Mouse (Mus musculus) embryonic facial prominence, embryonic 14.5 days (tissue): Measurements from ENCODE around the gene Smoc2. TPM values are rescaled to one million over a fixed set of nuclear protein-coding genes. Genes with fewer than 3 reads are reported as not detected.

Experiments used
- ATAC-seq: fragments of 200-750 bp; cut with Nextera tagmentation; 2 replicates; pipeline ENCODE4 v1.8.0; 2017; ENCODE audit warnings: low read depth, moderate number of reproducible peaks, moderate TSS enrichment
- DNase-seq: peaks from one replicate; pipeline ENCODE4 v3.0.0-alpha.2; 2015; ENCODE audit warnings: low spot score
- H3K27ac ChIP-seq: fragments of 300-500 bp; sonication (generic); replicated peaks from 2 replicates; pipeline ENCODE4 v1.5.1; 2014; ENCODE audit warnings: low read depth, mild to moderate bottlenecking, low read length, moderate library complexity
- H3K27me3 ChIP-seq: fragments of 300-500 bp; sonication (generic); replicated peaks from 2 replicates; pipeline ENCODE4 v1.6.1; 2014; ENCODE audit warnings: low read length; ENCODE audit not compliant: control insufficient read depth, insufficient read depth
- H3K36me3 ChIP-seq: fragments of 300-500 bp; sonication (generic); 2 replicates; pipeline ENCODE4 v1.6.1; 2014; ENCODE audit warnings: low read length, mixed read lengths; ENCODE audit not compliant: control insufficient read depth, insufficient read depth
- H3K4me1 ChIP-seq: fragments of 300-500 bp; sonication (generic); 2 replicates; pipeline ENCODE4 v1.6.1; 2014; ENCODE audit warnings: antibody characterized with exemption, low read length; ENCODE audit not compliant: control insufficient read depth, insufficient read depth
- H3K4me2 ChIP-seq: fragments of 300-500 bp; sonication (generic); 2 replicates; pipeline ENCODE4 v1.6.1; 2014; ENCODE audit warnings: low read depth, mild to moderate bottlenecking, low read length, moderate library complexity, mixed read lengths
- H3K4me3 ChIP-seq: fragments of 300-500 bp; sonication (generic); 2 replicates; pipeline ENCODE4 v1.5.1; 2014; ENCODE audit warnings: low read depth, mild to moderate bottlenecking, low read length
- H3K9ac ChIP-seq: fragments of 300-500 bp; sonication (generic); 2 replicates; pipeline ENCODE4 v1.6.1; 2014; ENCODE audit warnings: low read depth, mild to moderate bottlenecking, low read length, moderate library complexity, mixed read lengths
- H3K9me3 ChIP-seq: fragments of 300-500 bp; sonication (generic); 2 replicates; pipeline ENCODE4 v1.6.1; 2016; ENCODE audit warnings: low read length; ENCODE audit not compliant: control insufficient read depth
- WGBS: fragments of 180-500 bp; shearing (Covaris S2); extraction: QIAGEN DNeasy Blood & Tissue Kit; methylation state at CpG from one replicate; pipeline ENCODE4 v1.1.7; 2014; 5-methylcytosine and 5-hydroxymethylcytosine counted together
- polyA plus RNA-seq: library from polyadenylated mRNA; unstranded; fragments of >200 nt; fragmentation: Nextera tagmentation; extraction: Ambion mirVana; gene quantifications from 2 replicates; pipeline ENCODE4 v1.2.1, GENCODE M21; 2014

The Smoc2 gene
- polyA plus RNA-seq, 1 experiment from 2014 or later, result 207 TPM

DNA sequence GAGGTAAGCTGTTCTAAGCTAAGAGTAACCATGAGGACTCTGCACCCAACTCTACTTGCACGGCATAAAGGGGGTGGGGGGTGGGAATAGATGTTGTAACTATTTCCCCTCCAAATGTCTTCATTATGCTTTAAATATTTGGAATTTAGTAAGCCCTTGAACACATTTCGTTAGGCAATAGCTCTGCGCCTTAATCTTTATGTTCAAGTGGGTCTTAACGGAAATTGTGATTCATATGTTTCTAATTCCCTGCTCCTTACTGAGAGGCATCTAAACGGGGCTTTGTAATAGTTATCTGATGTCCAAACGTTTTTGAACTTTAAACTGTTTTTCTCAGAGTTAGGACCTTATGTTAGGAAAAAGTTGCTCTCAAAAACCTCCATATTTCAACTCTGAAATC is 147.2 kb downstream of the Smoc2 start:
- Histone ChIP-seq H3K4me1 (peaks cover 20% of the 10 kb centered on the region; the same call in 1 of the 2 replicates), H3K9me3 (no peaks in the 10 kb centered on the region), H3K27ac (peak overlapping the region; percentile 65), H3K27me3 (no peaks in the 10 kb centered on the region), H3K9ac (no peak overlapping the region), H3K4me3 (no peak overlapping the region), H3K4me2 (no peak overlapping the region), H3K36me3 (no peaks in the 10 kb centered on the region)
- no peak for ATAC-seq
- DNase-seq, result peak; percentile 57
- WGBS, result 35% methylated on average over 6 of the region's 6 CpGs

DNA sequence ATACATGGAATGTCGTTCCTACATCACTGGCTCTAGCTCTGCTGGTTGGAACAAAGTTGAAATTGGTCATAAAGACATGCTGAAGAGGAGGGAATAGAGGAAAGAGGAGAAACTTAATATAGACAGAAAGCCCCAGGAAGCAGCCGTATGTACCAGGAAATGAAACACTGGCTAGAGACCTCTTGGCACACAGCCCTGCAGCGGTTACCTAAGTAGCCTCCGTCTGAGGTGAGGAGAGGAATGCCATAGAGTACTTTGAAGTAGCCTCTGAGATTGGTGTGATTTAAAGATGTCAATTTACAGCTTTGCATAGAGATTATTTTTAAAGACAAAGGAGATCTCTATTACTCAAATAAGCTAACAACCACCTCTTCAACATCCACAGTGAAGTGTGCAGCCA is 155.4 kb downstream of the Smoc2 start:
- Histone ChIP-seq H3K9me3 (no peaks in the 10 kb centered on the region), H3K4me2 (no peak overlapping the region), H3K4me1 (peaks cover 1% of the 10 kb centered on the region; the same call in 1 of the 2 replicates), H3K27ac (no peak overlapping the region), H3K27me3 (no peaks in the 10 kb centered on the region), H3K9ac (no peak overlapping the region), H3K36me3 (no peaks in the 10 kb centered on the region), H3K4me3 (no peak overlapping the region)
- ATAC-seq, result no peak
- DNase-seq, result no peak
- 48% methylated on average over 4 of the region's 4 CpGs for WGBS

DNA sequence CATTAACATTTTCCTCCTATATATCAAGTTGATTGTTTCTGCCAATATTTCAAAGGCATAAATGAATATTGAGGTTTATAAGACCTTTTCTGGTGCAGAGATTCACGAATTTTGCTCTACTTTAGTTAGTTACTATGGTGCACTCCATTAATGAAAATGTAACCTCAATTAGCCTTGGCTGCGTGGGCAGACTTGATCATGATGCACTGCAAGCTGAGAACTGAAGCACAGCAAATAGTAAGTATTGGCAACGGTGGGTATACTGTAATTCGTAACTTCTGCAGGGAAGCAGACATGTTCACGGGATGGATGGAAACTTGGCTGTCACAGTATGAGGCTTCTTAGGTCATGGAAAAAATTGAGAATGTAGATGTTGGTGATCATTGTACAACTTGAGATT is 166.3 kb downstream of the Smoc2 start:
- no peak overlapping the region for H3K4me3 ChIP-seq
- no peak overlapping the region for H3K27ac ChIP-seq
- no peaks in the 10 kb centered on the region for H3K9me3 ChIP-seq
- DNase-seq (no peak), ATAC-seq (no peak)
- H3K9ac ChIP-seq, result no peak overlapping the region
- no peaks in the 10 kb centered on the region for H3K36me3 ChIP-seq
- peaks cover 5% of the 10 kb centered on the region; the same call in 1 of the 2 replicates for H3K4me1 ChIP-seq
- WGBS, result 75% methylated on average over 5 of the region's 5 CpGs
- H3K27me3 ChIP-seq, result no peaks in the 10 kb centered on the region
- H3K4me2 ChIP-seq, result no peak overlapping the region

DNA sequence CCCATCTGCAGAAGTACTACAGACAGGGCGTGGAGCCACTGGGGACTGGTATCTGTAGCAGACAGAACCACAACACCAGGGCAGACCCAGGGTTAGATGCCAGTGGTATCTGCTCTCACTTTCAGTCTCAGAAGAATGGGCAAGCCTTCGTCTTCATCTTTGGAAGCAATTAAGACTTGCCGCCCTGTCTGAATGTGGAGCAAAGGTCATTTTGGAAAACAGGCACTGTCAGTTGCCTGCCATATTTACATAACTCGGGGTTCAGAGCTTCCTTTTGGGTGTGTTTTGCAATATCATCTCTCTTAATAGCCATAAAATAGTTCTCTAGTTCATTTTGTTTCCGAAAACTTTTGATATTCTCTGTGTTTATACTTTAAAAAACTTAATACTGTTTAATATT is 168.0 kb downstream of the Smoc2 start:
- H3K36me3 ChIP-seq, result no peaks in the 10 kb centered on the region
- ATAC-seq (no peak), DNase-seq (no peak)
- no peak overlapping the region for H3K9ac ChIP-seq
- no peak overlapping the region for H3K27ac ChIP-seq
- peaks cover 7% of the 10 kb centered on the region; the same call in 1 of the 2 replicates for H3K4me1 ChIP-seq
- H3K4me3 ChIP-seq, result no peak overlapping the region
- no peaks in the 10 kb centered on the region for H3K27me3 ChIP-seq
- H3K4me2 ChIP-seq, result no peak overlapping the region
- 61% methylated on average over 5 of the region's 5 CpGs for WGBS
- no peaks in the 10 kb centered on the region for H3K9me3 ChIP-seq

Other genes starting within 250 kb of the Smoc2 start
- not detected in 2 replicates for gene Gm7358, start 220.0 kb upstream of the Smoc2 start, polyA plus RNA-seq
- 3.4 and 4.4 TPM in 2 replicates for gene Dact2, start 75.2 kb upstream of the Smoc2 start, polyA plus RNA-seq